Mouse (Mus musculus): ENCODE data around the gene Iqsec1.

Gene Iqsec1

DNA sequence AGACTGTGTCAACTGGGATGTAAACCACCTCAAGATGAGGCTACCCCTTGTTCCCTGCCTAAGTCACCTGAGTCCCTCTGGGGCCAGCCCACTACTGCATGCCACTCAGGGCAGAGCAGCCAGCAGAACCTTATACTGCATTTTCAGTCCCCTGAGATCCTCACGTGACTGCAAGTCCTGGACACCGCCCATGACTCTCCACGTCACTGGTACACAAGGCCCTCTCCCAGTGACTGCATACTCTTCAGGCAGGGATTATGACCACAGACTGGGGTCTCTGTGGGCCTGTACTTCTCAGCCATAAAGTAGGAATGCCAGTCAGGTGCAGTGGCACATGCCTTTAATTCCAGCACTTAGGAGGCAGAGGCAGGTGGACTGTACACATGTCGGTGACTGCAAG is 281.3 kb downstream of the Iqsec1 start:
- DNase-seq (ENCODE audit: low spot score in 2 of 2) = no peak

DNA sequence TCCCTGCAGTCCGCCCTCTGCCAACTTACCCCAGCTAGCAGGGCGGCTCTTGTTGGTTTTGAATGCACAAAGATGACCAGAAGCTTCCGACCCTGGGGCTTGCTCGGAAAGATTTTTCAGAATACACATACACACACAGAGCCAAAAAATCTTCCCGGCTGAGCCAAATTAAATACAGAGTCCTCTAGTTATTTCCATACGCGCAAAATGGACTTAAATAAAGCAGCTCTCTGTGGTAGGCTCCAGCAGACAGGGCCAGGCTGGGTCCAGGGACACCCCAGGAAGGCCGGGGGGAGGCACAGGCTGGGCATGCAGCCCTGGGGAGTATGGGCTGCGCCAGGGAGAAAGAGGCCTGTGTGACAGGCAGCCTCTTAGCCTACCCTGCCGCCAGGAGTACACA is 282.0 kb downstream of the Iqsec1 start:
- DNase-seq (ENCODE audit: low spot score in 2 of 2) = peak; percentile 49 to 64

DNA sequence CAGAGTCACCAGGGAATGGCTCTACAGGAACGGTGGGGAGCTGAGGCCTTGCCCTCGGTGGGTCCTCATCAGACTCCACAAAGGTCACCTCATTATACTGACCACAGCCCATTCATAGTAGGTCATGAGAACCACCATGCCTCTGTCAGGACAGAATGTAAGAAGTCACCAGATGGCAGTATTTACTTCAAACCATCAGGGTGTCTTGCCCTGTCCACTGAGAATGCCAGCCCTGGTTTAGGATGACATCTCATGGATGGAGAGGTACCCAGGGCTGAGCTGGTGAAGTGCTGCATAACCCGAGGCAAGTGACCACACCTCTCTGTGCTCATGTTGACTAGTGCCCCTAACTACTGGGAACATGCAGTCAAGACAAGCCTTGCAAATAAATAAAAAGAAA is 282.7 kb downstream of the Iqsec1 start:
- DNase-seq (ENCODE audit: low spot score in 2 of 2) = no peak

DNA sequence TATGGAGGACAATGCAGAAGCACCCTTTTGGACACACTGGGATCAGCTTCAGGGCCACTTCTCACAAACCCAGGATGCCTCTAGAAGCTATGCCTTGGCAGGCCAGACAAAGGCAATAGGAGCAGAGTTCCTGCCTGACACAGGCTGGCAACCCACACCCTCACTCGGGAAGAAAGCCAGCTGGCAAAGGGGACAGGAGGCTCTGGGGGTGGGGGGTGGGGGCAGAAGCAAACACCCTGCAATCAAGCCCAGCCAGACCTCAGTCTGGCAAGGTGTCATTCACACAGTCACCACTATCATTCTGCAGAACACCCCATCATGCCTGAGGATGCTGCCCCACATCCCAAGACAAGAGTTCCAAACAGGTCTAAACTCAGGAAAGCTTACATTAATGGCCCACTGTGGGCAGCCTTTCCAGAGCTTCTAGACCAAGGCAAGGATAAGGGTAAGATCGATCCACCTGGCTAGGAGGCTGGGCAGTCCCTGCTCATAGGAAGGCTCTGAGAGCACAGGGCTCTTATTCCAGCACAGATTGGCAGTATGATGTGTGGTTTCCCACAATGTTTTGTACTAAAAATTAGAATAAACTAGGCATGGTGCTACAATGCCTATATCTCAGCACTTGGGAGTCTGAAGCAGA is 283.7 kb downstream of the Iqsec1 start:
- peak in 1 of 2 experiments; percentile 32 for DNase-seq (ENCODE audit: low spot score in 2 of 2)

DNA sequence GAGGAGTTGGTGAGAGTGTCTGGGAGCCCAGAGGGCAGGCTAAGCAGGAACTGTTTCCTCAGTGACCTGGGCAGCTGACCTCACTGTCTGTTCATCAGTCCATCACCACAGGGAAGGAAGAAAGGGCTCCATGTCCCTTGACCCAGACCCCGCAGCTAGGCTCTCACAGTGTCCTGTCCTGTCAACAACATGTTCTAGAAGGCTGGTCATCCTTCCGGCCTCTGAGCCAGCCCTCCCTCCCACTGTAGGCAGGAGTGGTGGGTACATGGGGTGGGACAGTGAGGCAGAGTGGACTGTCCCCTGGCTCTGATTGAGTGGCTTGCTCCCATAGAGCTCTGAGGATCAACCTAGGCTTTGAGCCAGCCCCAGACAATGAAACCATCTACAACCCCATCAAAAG is 284.7 kb downstream of the Iqsec1 start:
- DNase-seq (ENCODE audit: low spot score in 2 of 2) = no peak

DNA sequence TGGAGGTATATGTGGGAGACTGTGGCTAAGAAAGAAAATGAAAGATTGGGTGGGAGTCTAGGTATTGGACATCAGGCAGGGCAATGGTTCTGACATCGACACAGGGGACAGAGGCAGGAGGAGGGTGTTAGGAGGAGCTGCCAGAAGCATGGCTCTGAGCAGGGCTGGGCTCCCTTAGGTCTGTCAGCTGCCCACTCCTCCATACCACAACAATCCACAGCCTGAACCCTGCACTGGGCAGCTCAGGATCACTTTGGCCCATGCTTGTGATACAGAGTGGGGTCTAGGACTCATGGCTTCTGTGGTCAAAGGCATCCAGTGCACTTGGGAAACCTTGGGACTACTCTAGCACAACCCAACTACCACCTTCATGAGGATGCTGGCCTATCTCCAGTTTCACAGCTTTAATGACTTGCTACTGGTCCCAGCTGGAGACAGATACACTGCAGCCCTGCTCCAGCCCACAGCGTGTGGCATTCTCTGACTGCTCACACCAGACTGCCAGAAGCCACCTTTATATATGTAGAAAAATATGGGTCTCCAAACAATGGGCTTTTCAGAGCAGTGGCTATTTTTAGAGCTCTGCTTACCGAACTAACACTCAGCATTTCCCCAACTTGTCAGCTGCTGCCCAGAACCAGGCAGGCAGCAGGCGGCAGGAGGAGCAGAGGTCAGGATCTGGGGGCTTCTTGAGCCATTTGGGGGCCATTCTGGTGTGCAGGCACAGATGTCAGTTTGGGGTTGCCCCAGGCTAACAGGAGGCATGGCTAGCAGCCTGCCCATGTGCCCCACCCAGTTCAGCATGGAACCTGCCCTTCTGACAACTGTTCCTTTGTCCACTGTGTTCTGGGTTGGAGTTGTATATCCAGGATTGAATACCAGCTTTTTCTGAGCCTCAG is 285.4 kb downstream of the Iqsec1 start:
- no peak for DNase-seq (ENCODE audit: low spot score in 2 of 2)

DNA sequence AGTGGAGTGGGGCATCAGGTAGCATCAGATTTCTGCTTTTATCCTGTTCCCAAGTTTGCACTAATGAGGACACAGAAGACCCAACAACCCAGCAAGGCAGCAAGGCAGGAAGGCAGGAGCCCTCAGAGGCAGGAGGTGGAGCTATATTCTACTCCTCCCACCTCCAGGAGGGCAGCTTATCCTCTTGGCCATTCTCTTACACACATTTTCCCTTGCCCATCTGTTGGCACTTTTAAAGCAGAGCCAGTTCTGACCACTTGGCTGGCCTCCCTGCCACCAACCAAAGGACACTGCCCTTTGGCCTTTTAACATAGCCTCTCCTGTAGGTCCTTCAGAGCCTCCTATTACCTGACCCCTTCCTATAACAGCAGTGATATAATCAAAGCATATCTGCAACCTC is 286.3 kb downstream of the Iqsec1 start:
- DNase-seq (ENCODE audit: low spot score in 2 of 2) = no peak

DNA sequence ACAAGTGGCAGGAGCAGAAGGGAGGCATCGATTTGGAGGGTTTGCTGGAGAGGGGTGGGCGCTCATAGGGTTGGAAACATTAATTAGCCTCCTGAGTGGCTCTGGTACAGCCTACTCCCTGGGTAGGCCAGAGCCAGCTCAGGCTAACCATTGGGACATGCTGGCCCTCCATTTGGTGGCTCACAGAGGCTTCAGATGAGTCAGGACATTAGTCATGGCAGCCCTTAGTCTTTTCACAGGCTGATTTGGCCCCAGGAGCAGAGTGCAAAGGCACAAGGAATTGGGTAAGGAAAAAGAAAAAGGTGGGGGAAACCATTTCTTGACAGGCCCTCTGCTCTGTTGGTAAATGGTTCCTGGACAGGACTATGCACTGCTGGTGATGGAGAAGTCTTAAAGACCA is 287.1 kb downstream of the Iqsec1 start:
- no peak for DNase-seq (ENCODE audit: low spot score in 2 of 2)

DNA sequence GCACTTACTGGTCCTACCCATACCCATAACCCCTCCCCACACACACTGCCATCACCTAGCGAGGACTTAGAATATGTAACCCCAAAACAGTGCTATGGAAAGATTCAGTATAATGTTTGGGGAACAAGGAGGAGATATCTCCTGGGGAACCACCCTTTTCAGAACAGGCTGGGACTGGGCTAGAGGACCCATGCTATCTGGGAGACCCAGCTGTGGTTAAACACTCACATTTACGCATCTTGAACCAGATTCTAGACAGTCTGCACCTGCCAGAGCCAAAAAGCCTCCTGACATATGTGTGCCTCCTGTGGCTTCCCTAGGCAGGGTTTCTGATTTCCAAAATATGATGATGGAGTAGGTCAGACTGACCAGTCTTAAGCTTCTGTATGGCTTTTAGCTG is 287.7 kb downstream of the Iqsec1 start:
- DNase-seq (ENCODE audit: low spot score in 2 of 2) = no peak

DNA sequence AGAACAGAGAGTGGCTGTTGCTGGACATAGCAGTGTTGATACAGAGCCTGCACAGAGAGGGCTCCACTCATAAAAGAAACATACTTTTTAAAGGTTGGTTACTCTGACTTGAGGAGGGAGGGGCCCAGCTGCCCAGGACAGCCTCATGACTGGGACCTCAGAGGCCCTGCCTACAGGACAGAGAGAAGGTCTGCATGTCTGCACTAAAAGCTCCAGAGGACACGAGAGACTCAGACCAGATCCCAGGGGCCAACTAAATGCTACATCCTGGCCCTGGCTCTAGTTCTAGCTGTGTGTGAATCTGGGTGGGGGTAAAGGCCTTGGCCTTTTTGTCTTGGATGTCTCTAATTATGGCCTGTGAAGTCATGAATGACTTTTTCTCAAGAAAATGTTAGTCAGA is 288.4 kb downstream of the Iqsec1 start:
- no peak for DNase-seq (ENCODE audit: low spot score in 2 of 2)

DNA sequence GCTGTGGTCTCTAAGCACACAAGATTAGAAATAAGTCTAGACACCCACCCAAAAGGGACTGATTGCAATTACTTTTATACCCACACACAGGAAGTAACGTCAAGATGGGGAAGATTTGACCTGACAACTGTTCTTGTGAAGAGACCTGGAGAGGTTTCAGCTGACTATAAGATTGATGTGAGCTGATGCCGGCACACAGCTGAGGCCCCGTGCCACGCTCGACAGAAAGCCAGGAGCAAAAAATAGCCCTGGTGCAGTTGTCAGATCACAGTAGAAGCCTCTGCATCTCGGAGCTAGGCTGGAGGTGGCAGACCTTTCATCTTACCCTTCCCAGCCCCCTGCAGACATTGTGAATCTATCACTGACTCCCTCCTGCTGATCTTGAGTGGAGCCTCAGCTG is 289.6 kb downstream of the Iqsec1 start:
- no peak for DNase-seq (ENCODE audit: low spot score in 2 of 2)

DNA sequence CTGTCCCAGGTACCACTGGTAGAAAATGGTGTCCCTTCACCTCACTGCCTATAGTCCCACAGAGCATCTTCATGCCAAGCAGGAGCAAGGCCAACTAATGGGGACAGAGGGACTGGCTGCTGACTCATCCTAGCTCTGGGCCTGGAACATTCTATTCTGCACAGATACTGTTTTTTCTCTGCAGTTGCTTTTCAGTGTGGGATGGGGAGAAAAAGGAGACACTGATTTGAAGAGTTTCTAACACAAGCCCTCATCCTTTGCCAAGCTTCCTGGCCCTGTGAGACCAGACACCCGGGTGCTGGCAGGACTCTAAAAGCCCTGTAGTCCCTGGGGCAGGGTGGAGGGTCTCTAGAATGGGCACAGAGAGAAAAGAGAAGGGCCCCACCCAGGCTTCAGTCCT is 292.7 kb downstream of the Iqsec1 start:
- DNase-seq (ENCODE audit: low spot score in 2 of 2) = no peak

DNA sequence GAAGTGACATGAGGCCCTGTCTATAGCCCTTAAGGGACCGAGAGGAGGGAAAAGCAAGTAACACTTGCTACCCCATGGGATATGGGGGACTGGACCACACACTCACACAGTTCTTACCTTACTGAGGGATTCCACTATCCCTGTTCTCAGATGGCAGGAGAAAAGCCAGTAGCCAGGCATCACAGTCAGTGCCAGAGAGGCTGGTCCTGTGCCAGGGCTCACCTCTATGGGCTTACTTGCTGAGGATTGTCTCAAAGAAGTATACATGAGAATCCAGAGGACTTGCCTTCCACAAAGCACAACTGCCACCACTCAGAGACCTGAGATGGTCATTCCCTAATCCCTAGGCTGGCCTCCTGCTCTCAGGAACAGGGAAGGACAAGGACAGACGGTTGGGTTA is 296.1 kb downstream of the Iqsec1 start:
- no peak for DNase-seq (ENCODE audit: low spot score in 2 of 2)

DNA sequence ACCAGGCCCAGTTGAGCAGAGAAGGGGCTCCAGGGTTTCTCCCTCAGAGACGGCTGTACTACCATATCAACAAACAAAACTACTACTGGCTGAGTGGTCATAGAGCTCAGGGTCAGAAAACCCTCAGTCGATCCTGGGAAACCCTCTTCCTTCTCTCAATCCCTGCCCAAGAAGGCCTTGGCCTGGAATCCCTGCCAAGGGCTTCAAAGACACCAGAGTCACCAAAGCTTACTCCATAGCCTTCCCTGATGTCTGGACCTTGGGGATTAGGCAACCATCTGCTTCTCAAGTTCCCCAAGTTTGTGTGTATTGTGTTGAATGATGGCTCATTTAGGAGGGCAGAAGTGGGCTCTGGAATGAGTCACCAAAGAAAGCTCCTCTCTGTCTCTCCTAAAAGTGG is 296.6 kb downstream of the Iqsec1 start:
- DNase-seq (ENCODE audit: low spot score in 2 of 2) = no peak

DNA sequence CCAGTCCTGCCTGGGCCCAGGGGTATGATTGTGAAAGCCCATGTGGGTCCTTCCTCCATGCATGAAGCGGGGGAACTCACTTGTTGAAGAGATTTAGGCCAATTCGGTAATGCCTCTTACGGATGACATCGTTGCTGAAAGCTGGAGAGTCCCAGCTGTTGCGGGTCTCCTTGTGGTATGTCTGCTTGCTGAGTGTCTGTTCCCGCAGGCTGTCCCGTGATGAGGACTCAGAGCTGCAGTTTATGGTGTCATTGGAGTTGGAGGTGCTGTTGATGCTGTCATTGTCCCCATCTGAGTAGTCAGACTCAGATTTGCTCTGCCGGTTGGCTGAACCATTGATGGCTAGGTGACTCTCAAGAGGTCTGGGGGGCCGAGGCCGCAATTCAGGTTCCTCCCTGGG is 299.0 kb downstream of the Iqsec1 start:
- no peak for DNase-seq (ENCODE audit: low spot score in 2 of 2)

DNA sequence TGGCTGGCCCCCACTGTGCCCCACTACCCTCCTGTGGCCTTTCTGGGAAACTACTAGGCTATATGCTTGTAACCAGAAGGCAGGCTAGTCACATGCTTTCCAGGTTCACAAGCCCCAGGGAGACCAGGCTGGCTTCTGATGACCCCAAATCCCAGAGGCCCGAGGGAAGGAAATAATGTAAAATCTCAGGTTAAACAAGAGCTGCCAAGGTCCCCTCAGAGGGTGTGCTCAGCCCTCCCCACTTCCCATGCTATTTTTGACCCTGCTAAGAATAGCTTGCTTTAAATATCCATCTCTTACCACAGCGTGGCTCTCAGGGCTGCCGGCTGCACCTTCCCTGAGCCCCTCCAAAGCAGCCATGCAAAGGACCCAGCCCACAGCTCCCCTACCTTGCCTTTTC is 299.7 kb downstream of the Iqsec1 start:
- DNase-seq (ENCODE audit: low spot score in 2 of 2) = no peak

DNA sequence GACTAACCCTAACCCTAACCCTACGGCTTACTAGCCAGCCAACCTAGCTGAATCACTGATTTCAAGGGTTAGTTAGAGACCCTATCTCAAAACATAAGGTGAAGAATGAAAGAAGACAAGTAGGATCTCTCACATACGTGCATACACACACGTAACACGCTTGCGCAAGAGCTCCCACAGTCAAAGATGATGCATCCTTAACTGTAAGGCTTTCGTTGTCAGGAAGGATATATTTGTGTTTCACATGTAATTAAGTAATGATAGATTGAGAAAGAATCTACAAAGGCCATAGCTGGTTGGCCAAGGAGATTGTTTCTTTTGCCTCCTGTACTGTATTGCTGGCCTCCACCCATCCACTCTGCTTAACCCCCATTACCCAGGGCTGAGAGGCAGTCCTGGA is 300.5 kb downstream of the Iqsec1 start:
- DNase-seq (ENCODE audit: low spot score in 2 of 2) = no peak

DNA sequence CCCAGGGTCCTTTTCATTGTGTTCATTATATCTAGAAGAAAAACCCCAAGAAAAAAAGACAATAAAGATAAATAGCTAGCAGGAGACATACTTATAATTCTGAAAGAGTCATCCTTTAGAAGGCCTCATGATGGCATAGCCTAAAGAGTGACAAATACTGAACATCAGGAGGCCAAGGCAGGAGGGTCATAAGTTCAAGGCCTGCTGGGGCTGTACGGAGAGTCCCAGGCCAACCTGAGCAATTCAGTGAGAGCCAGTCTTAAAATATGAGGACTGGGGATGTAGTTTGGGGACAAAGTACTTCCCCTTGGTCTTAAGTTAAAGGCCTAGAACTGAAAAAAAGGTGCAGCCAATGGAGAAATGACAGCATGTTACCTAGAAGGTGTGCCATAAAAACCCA is 301.7 kb downstream of the Iqsec1 start:
- DNase-seq (ENCODE audit: low spot score in 2 of 2) = no peak

DNA sequence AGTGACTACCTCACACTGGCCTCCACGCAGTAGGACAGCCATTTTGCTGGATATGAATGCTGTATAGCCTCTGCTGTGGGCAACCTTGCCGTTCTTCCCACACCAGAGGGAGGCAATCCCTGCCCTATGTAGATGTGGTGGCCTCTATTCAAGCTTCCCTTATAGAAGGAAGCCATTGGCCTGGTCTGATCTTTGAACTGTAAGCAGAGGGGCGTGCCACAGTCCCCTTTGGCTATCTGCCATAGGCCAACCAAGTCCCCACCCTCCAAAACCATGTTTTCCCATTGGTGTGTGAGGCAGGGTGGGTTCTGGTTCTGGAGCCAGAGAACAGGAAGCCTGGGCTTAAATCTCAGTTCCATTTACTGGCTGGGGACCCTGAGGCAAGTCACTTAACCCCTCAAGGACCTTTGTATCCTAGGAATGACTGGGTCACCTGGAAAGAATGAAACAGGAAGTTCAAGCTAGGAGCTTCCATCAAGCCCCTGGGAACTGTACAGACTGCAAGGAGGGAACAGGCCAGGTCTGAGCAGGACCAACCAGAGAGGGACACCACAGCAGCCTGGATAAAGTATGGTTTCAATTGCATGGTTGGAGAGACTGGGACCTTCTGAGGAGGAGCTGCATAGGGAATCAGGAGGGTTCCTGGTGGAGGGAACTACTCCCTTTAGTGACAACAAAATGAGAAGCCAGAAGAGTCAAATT is 304.5 kb downstream of the Iqsec1 start:
- no peak for DNase-seq (ENCODE audit: low spot score in 2 of 2)

DNA sequence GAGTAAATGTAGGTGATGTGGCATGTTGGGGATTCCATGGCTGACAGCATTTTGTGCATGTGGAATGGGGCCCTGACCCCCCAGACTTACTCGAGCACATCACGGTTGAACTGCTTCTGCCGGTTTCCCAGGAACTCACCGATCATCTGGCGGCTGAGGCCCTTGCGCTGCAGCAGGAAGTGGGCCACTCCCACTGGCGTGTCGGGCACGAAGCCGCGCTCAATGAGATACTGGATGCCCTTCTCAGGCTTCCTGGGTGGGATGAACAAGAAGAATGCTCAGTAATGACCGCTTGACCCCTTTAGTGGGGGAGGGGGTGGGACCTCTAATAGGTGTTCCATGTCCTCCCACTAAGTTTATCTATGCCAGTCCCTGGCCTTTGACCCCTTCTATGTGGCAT is 308.1 kb downstream of the Iqsec1 start:
- DNase-seq (ENCODE audit: low spot score in 2 of 2) = no peak

DNA sequence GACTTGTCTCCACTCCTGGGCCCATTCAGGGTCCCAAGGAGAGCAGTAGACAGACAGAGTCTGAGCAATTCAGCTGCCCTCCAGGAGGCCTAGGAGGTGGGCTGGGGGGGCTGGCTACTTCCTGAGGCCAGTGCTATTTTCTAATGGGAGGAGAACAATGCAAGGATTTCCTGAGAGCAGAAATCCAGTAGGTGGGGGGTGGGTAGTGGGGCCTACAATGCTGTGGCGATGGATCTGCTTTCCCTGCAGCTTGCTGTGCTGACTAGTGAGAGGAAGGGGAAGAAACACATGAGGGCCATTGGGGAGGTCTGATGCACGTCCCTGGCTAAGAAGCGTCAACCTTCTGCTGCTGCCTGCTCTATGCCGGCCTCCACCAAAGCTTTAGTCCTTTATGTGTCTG is 309.7 kb downstream of the Iqsec1 start:
- DNase-seq (ENCODE audit: low spot score in 2 of 2) = no peak

DNA sequence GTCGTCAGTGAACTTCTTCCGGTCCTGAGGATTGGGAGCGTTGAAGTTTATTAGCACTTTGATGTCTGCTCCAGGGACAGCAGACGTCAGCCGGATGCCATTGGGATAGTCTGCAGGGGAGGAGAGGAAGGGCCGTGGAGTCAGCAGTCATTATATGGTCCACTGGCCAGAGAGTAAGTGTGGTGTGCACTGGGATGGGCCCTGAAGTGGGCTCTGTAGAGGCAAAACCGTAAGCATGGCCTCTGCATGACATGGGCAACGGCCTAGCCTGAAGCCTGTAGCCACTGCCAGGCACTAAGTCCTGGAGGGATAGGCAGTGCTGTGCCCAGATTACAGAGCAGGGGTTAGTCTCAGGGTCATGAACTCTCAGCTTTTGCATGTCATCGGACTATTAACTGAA is 319.8 kb downstream of the Iqsec1 start:
- DNase-seq (ENCODE audit: low spot score in 2 of 2) = no peak

DNA sequence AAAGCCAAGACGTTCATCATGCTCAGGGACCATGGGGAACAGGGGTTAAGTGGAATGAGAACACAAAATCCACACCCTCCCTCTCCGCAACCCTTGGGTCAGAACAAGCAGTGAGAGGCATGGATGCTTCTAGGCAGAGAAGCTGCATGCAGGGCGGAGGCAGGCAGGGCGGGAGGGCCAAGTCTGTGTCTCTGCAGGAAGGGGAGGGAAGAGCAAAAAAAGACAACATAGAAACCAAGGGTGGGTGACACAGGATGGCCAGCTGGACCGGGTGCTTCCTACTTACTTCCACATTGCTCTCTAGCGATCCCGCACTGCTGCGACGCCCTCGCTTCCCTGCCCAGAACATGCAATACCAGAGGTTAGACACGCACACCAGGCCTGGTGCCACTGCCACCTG is 324.7 kb downstream of the Iqsec1 start:
- DNase-seq (ENCODE audit: low spot score in 2 of 2) = no peak

All from frontal cortex, postnatal 10 days (tissue).